Mouse (Mus musculus) thymus, adult 2 months (tissue): ENCODE results near the gene Pde4d. TPM values are rescaled to one million over a fixed set of nuclear protein-coding genes. Genes with fewer than 3 reads are reported as not detected.

Experiments
- DNase-seq: peaks from one replicate; pipeline ENCODE4 v3.0.0; 2021
- H3K27ac ChIP-seq: fragments of 200-500 bp; 2 replicates; pipeline ENCODE4 v1.5.1; 2012; ENCODE audit warnings: low read length, control low read depth; ENCODE audit not compliant: control insufficient read depth, insufficient read depth
- H3K27me3 ChIP-seq: fragments of 200-500 bp; 2 replicates; pipeline ENCODE4 v1.6.1; 2012; ENCODE audit warnings: mild to moderate bottlenecking, low read length, moderate library complexity, mixed read lengths; ENCODE audit not compliant: control insufficient read depth, insufficient read depth
- H3K36me3 ChIP-seq: fragments of 200-500 bp; 2 replicates; pipeline ENCODE4 v1.6.1; 2012; ENCODE audit warnings: mild to moderate bottlenecking, low read length, moderate library complexity; ENCODE audit not compliant: control insufficient read depth, insufficient read depth
- H3K4me1 ChIP-seq: fragments of 200-500 bp; replicated peaks from 2 replicates; pipeline ENCODE4 v1.6.1; 2012; ENCODE audit warnings: low read length; ENCODE audit not compliant: control insufficient read depth, insufficient read depth
- H3K4me3 ChIP-seq: fragments of 200-500 bp; 2 replicates; pipeline ENCODE4 v1.5.1; 2012; ENCODE audit warnings: mild to moderate bottlenecking, low read length, control low read depth, moderate library complexity; ENCODE audit not compliant: control insufficient read depth, insufficient read depth
- CTCF ChIP-seq: fragments of 200-500 bp; IDR thresholded peaks from 2 replicates; pipeline ENCODE4 v1.5.1; 2012; ENCODE audit warnings: mild to moderate bottlenecking, control low read depth, low read length, moderate library complexity, borderline replicate concordance; ENCODE audit not compliant: control insufficient read depth, poor library complexity, insufficient read depth; ENCODE audit errors: extremely low read depth
- POLR2A ChIP-seq: fragments of 200-500 bp; IDR thresholded peaks from 2 replicates; pipeline ENCODE4 v1.6.1; 2012; ENCODE audit warnings: mild to moderate bottlenecking, low read length, control low read depth, moderate library complexity; ENCODE audit not compliant: control insufficient read depth, poor library complexity, insufficient read depth; ENCODE audit errors: extremely low read depth
- WGBS: fragments of 180-500 bp; shearing (Covaris S2); methylation state at CpG from one replicate; pipeline ENCODE4 v1.1.7; 2018; 5-methylcytosine and 5-hydroxymethylcytosine counted together
- polyA plus RNA-seq: library from polyadenylated mRNA; depleted of rRNA; stranded (reverse); fragments of >200 nt; gene quantifications from 2 replicates; pipeline ENCODE4 v1.2.3, GENCODE M21; 2012

Gene Pde4d
- polyA plus RNA-seq, 1 experiment, result 35.2 TPM

DNA sequence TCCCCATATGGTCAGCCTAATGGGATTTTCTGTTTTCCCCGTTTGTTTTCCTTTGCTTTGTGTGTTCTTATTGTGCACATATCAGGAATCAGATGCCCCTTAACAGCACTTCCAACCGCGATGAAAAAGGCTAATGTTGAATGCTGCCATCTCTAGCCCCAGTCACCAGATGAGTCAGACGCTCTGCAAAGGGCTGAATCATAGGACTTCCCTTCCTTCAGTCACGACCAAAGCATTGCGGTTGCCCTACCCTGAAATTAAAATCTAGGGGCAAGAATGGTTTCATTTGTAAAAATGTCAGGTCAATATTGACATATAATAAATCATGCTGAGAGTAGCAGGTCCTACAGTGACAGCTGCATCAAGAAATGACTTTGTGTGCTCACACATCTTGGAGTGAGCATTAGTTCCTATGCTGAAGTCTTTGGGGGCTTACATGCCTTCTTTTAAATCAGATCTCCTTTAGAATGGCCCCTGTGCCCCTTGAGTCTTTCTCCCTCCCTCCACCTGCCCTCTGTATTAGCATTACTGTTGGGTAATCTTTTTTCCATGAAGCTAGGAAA, 370.2 kb downstream of the Pde4d start:
- TF ChIP-seq CTCF (no peak), POLR2A (no peak)
- Histone ChIP-seq H3K27ac (no peak overlapping the region), H3K27me3 (no peaks in the 10 kb centered on the region), H3K4me3 (no peak overlapping the region), H3K36me3 (no peaks in the 10 kb centered on the region), H3K4me1 (no peaks in the 10 kb centered on the region)
- 35% methylated on average over 6 of the region's 6 CpGs for WGBS
- no peak for DNase-seq

DNA sequence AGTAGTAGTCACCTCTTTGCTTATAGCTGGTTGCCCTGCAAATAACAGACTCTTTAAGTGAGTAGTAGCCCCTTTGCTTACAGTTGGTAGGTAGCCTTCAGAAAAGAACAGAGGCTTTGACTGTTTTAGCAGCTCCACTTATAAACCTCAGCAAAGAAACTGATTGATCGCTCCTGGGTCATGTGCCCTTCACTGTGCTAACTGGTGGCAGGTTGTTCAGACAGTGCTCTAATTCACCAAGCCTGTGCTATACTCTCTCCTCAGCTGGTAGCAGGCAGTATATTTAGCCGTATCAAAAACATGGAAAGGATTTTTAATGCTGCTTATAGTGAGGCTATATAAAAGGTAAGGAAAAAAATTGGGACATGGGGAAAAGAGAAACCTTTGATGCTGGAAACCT, 370.7 kb downstream of the Pde4d start:
- Histone ChIP-seq H3K4me3 (no peak overlapping the region), H3K27me3 (no peaks in the 10 kb centered on the region), H3K27ac (no peak overlapping the region), H3K36me3 (no peaks in the 10 kb centered on the region), H3K4me1 (no peaks in the 10 kb centered on the region)
- WGBS, result 95% methylated on average over 2 of the region's 2 CpGs
- no peak for TF ChIP-seq CTCF
- DNase-seq, result no peak

DNA sequence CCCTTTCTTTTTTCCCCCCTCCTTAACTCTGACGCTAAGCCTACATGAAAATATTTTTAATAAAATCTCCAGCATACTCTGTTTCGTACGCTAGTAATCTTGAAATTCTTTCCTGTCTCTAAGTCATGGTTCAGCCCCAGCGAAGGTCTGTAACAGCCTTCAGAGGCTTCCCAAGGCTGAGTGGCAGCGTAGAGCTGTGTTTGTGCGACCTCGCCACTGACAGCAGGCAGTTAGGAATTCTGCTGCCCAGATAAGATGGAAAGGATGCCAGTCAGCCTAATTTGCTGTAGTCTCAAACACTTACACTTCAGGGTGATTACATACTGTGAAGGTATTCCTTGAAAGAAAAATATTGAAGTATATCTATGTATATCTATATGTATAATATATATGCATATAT, 371.5 kb downstream of the Pde4d start:
- H3K36me3 ChIP-seq, result no peaks in the 10 kb centered on the region
- DNase-seq, result no peak
- H3K4me1 ChIP-seq, result no peaks in the 10 kb centered on the region
- 94% methylated on average over 7 of the region's 7 CpGs for WGBS
- H3K4me3 ChIP-seq, result no peak overlapping the region
- no peaks in the 10 kb centered on the region for H3K27me3 ChIP-seq
- H3K27ac ChIP-seq, result no peak overlapping the region
- no peak for TF ChIP-seq CTCF
- TF ChIP-seq POLR2A, result no peak

DNA sequence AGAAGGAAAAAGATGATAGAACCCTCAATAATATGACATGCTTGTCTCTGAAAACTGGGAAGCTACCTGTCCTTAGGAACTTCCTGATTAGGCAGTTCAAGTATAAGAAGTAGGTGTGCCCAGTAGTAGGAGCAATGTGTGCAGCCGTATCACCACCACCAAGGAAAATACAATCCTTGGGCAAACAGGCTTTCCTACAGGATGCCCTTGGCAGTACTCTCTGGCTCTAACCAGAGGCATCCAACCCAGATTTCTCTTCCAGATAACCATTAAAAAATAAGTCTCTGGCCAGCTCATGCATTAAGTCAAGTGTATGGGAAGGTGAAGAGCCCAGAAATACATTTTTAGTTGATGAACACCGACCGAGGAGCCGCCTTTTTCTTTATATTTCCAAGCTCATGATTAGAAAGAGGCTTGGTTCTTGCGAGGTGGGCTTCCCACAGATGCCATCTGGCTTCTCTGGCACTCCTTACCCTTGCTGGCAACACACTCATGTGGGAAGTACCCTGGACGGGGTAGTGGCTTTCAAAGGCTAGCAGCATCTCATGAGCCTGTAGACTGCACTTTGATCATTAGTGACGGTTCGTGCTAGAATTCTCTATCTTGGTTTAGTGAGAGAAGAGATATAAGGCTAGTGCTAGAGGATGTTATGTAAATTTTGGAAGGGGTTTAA, 375.0 kb downstream of the Pde4d start:
- Histone ChIP-seq H3K4me3 (no peak overlapping the region), H3K4me1 (no peaks in the 10 kb centered on the region), H3K36me3 (no peaks in the 10 kb centered on the region), H3K27me3 (no peaks in the 10 kb centered on the region), H3K27ac (no peak overlapping the region)
- TF ChIP-seq POLR2A (no peak), CTCF (no peak)
- no peak for DNase-seq
- 95% methylated on average over 8 of the region's 8 CpGs for WGBS

DNA sequence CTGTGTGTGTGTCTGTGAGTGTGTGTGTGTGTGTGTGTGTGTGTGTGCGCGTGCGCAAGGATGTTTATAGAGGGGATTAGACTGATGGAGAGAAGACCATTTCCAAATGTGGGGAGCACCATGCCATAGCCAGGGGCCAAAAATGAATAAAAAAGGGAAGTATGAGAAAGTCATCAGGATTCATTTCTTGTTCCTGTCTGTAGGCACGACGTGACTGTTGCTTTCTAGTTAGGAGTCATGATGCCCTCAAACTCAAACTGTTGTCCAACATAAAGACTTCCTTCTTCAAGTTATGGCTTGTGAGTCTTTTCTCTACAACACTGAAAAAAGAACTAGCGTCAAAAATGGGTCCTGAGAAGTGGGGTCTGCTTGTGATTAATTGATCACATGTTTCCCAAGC, 375.8 kb downstream of the Pde4d start:
- H3K4me1 ChIP-seq, result no peaks in the 10 kb centered on the region
- H3K36me3 ChIP-seq, result no peaks in the 10 kb centered on the region
- H3K27me3 ChIP-seq, result no peaks in the 10 kb centered on the region
- no peak overlapping the region for H3K4me3 ChIP-seq
- DNase-seq, result no peak
- H3K27ac ChIP-seq, result no peak overlapping the region
- TF ChIP-seq POLR2A (no peak), CTCF (no peak)
- WGBS, result 81% methylated on average over 6 of the region's 6 CpGs

DNA sequence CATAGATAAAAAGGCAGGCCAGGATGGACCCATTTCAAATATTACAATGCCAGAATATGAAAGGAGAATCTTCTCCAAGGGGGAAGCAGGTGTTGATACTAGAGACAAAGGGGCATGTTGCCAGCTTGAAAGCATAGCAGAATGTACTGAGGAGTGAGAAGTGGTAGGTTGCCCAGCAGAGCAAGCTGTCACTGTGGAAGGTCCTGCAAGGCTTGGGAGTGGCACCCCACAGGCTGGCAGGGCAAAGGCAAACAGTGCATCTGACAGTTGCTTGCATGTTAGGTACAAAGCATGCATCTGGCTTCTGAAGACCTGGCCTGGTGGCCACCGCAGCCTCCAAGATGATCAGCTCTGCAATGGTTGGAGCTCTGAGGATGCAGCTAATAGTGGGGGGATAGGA, 384.4 kb downstream of the Pde4d start:
- 100% methylated on average over 1 of the region's 1 CpGs for WGBS
- no peak for DNase-seq
- H3K4me1 ChIP-seq, result no peaks in the 10 kb centered on the region
- TF ChIP-seq CTCF (no peak), POLR2A (no peak)
- H3K27ac ChIP-seq, result no peak overlapping the region
- no peaks in the 10 kb centered on the region for H3K27me3 ChIP-seq
- no peak overlapping the region for H3K4me3 ChIP-seq
- H3K36me3 ChIP-seq, result no peaks in the 10 kb centered on the region

DNA sequence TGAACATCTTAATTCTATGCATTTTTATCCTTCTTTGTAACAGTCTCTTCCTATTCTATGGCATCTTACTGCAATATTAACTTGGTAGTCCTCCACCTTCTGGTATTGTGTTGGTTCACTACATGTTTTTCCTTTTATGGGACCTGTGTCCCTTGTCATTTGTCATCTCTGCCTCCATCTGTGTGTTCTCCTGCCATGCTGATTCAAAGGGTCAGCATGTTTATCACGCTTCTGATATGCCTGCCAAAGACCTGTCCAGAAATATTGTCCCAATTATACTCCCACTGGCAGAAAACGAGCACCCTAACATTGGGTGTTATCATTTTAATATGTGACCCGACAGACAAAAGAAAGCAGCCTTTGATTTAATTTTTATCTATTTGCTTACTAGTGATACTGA, 386.6 kb downstream of the Pde4d start:
- 91% methylated on average over 3 of the region's 3 CpGs for WGBS
- Histone ChIP-seq H3K4me1 (no peaks in the 10 kb centered on the region), H3K27me3 (no peaks in the 10 kb centered on the region), H3K36me3 (no peaks in the 10 kb centered on the region), H3K4me3 (no peak overlapping the region), H3K27ac (no peak overlapping the region)
- TF ChIP-seq POLR2A (no peak), CTCF (no peak)
- no peak for DNase-seq
